Mouse (Mus musculus): ENCODE measurements around the gene Olfr516.
A peak's percentile ranks its signal among the peaks of the same experiment; 100 is the strongest.

Olfr516 gene

GRCm38 (mm10) chr7:108850429-108850828 is at the start of gene Olfr516:
TSS of gene Olfr516 (minus strand) at chr7:108850529.
- no peak for DNase-seq (ENCODE audit: low spot score)

GRCm38 (mm10) chr7:108894320-108894719 is 44.0 kb upstream of the Olfr516 start, which contains the start of gene Olfr519:
TSS of gene Olfr519 (minus strand) at chr7:108894420.
- DNase-seq (ENCODE audit: low spot score) = no peak

GRCm38 (mm10) chr7:108884906-108885305 is 34.6 kb upstream of the Olfr516 start, which contains the start of gene Olfr518:
TSS of gene Olfr518 (minus strand) at chr7:108885006.
- no peak for DNase-seq (ENCODE audit: low spot score)

- no peak for DNase-seq (ENCODE audit: low spot score)
These were observed 21.9 kb upstream of the Olfr516 start, which contains the start of gene Olfr517 for GRCm38 (mm10) chr7:108872279-108872678. TSS of gene Olfr517 (minus strand) at chr7:108872379.

GRCm38 (mm10) chr7:108825897-108826296 is 24.4 kb downstream of the Olfr516 start, which contains the start of gene Olfr514:
TSS of gene Olfr514 (minus strand) at chr7:108825997.
- DNase-seq (ENCODE audit: low spot score) = no peak

GRCm38 (mm10) chr7:108814593-108815215 is 35.6 kb downstream of the Olfr516 start:
- DNase-seq (ENCODE audit: low spot score) = peak; percentile 19

- no peak for DNase-seq (ENCODE audit: low spot score)
These were observed 53.0 kb downstream of the Olfr516 start for GRCm38 (mm10) chr7:108797205-108797933.

Measured in layer of hippocampus, adult 11-12 months (tissue).